Mouse (Mus musculus) adipose tissue, adult 10 weeks (tissue): ENCODE data around the gene Il13. TPM values are rescaled to one million over a fixed set of nuclear protein-coding genes. Genes with fewer than 3 reads are reported as not detected.

Source experiments
- polyA plus RNA-seq: library from polyadenylated mRNA; stranded (reverse); fragments of 350-450 nt; fragmentation: Illumina TruSeq; extraction: RNeasy Lipid Tissue Mini Kit (QIAGEN cat#74804); gene quantifications from one replicate; pipeline ENCODE4 v1.2.3, GENCODE M21; 2014; ENCODE audit warnings: low read depth, low replicate concordance

Gene Il13
- not detected for polyA plus RNA-seq

DNA sequence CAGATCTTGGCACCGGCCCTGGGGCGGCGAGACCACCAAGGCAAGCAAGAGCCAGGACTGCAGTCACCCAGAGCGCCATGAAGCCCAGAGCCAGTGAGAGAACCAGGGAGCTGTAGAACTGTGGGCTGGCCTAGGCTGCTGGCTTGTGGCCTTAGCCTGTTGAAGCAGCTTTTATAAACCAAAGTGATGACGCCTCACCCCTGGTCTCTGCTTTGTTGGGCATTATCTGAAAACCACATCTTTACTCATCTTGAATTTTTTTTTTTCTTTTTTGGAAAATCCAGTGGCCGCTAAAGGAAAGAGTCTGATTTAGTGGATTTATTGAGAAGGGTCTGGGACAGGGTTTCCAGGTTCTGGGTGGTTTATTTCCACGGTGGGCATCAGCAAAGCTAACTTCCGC lies at the start of gene Il13:
Gene Il13, minus strand, starts transcription at position 147 of the 400 bp plus-strand sequence.

DNA sequence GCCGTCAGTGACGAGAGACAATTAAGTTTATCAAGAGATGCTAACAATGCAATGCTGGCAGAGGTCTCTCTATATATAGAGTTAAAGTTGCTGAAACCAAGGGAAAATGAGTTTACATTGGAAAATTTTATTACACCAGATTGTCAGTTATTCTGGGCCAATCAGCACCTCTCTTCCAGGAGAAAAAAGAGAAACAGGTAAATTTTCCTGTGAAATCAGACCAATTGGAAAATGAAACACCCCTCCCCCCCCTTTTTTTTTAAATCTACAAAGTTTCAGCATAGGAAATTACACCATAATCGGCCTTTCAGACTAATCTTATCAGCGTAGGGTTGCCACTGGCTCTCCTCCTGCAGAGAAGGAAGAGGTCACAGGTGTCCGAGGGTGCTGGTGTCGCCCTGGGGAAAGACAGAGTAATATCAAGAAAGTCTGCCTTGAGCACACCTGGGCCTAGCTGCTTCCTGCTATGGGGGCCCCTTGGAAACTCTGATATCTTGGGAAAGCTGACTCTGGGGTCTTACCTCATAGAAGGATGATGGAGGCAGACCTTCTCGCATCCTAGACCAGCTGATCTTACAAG lies 15.8 kb downstream of the Il13 start, which contains the start of gene Il4:
Gene Il4, minus strand, starts transcription at position 51 of the 580 bp plus-strand sequence.

Other genes with a start within 250 kb of the Il13 start
- not detected for gene Leap2, start 211.5 kb downstream of the Il13 start, polyA plus RNA-seq
- gene Uqcrq, start 203.9 kb downstream of the Il13 start, polyA plus RNA-seq = 298 TPM
- 1.1 TPM for gene Gdf9, start 203.7 kb downstream of the Il13 start, polyA plus RNA-seq
- 1.2 TPM for gene Gm10447, start 177.6 kb downstream of the Il13 start, polyA plus RNA-seq
- 7.7 TPM for gene Shroom1, start 177.5 kb downstream of the Il13 start, polyA plus RNA-seq
- gene Gm9837, start 164.2 kb downstream of the Il13 start, polyA plus RNA-seq = not detected
- gene Gm9945, start 154.5 kb downstream of the Il13 start, polyA plus RNA-seq = not detected
- 0.25 TPM for gene Sowaha, start 154.4 kb downstream of the Il13 start, polyA plus RNA-seq
- gene Sept8, start 115.4 kb downstream of the Il13 start, polyA plus RNA-seq = 31.8 TPM
- 13.1 TPM for gene Kif3a, start 67.3 kb downstream of the Il13 start, polyA plus RNA-seq
- gene Il4, start 16.0 kb downstream of the Il13 start, polyA plus RNA-seq = not detected
- gene Rad50, start 72.6 kb upstream of the Il13 start, polyA plus RNA-seq = 17.0 TPM
- gene Il5, start 86.1 kb upstream of the Il13 start, polyA plus RNA-seq = not detected
- 38.5 TPM for gene Irf1, start 135.3 kb upstream of the Il13 start, polyA plus RNA-seq
- gene Gm17334, start 138.5 kb upstream of the Il13 start, polyA plus RNA-seq = 0.98 TPM
- 7.6 TPM for gene Gm12216, start 224.6 kb upstream of the Il13 start, polyA plus RNA-seq